ENCODE assay signal across 7 mouse cellular contexts in the genomic region with DNA sequence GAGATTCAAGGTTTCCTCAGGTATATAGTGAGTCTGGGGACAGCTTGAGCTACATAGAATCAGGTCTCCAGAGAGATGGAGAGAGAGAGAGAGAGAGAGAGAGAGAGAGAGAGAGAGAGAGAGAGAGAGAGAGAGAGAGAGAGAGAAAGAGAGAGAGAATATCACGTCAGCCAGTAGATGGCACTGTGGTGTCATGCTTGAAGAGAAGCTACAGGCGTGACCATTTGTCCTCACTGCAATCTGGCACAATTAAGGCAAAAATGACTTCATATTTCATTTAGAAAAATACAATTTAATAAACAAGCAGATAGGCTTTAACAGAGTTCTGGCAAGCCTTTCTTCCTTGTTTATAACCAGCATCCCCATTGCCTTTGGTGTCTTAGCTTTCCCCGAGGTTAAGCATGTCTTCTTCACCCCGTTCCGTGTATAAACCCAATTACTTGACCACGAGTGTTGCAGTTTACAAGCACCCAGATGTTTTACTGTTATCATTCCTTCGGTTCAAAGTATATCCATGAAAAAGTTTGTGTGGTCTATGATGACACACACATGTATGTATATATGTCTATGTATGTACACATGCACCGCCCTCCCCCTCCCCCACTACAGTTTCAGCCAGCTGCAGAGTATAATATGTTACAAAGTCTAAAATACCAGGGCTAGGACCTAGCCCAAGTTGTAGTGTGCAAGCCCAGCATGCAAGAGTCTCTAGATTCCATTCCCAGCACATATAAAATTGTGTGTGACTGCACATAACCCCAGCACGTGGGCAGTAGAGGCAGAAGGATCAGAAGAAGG. TPM values are rescaled to one million over a fixed set of nuclear protein-coding genes. Genes with fewer than 3 reads are reported as not detected.
A peak's percentile ranks its signal among the peaks of the same experiment; 100 is the strongest.
DNase-seq lines count a peak whose midpoint lies in the region; ATAC-seq lines count a peak whose summit lies in the region.

No protein-coding gene starts in this region.

- no peak overlapping the region for H3K27ac ChIP-seq in stomach, embryonic 16.5 days (ENCODE audit: low read length)

- 43% methylated on average over 9 of the region's 9 CpGs for WGBS in stomach, embryonic 16.5 days

- no peaks in the 10 kb centered on the region for H3K27me3 ChIP-seq in stomach, embryonic 16.5 days (ENCODE audit: control insufficient read depth, insufficient read depth, low read length)

- H3K4me3 ChIP-seq in stomach, embryonic 16.5 days (replicated peaks; ENCODE audit: low read length), result no peak overlapping the region

- H3K9ac ChIP-seq in stomach, embryonic 16.5 days (ENCODE audit: low read length), result no peak overlapping the region

- H3K4me1 ChIP-seq in stomach, embryonic 16.5 days (ENCODE audit: control insufficient read depth, insufficient read depth, low read length), result no peaks in the 10 kb centered on the region

- H3K4me2 ChIP-seq in stomach, embryonic 16.5 days (ENCODE audit: low read depth, low read length), result peak overlapping the region; percentile 36

- H3K36me3 ChIP-seq in stomach, embryonic 16.5 days (ENCODE audit: control insufficient read depth, insufficient read depth, low read length), result no peaks in the 10 kb centered on the region

- no peaks in the 10 kb centered on the region for H3K9me3 ChIP-seq in stomach, embryonic 16.5 days (replicated peaks; ENCODE audit: control insufficient read depth, low read length)

- peak; percentile 45 for DNase-seq in ES-CJ7 (ENCODE audit: low read depth, low spot score)
- peak; percentile 21 to 78 for DNase-seq in adrenal gland, adult (ENCODE audit: inconsistent age in 2 of 2, low spot score in 1 of 2)
- peak; percentile 80 for DNase-seq in embryo, embryonic 11 days
- DNase-seq in heart, postnatal 4 days, result peak; percentile 81
- peak; percentile 49 for DNase-seq in layer of hippocampus, adult 9-10 months (ENCODE audit: low spot score)
- peak; percentile 71 for DNase-seq in mesoderm, embryonic 11.5 days (ENCODE audit: low read depth, low spot score)

- ATAC-seq in stomach, embryonic 16.5 days (ENCODE audit: insufficient read depth, low FRiP score), result 0 out of 2 replicates have a peak, but pooled peaks have one; percentile 33

RNA-seq across cellular contexts. Expression of a gene that starts 53.8 kb away (rescaled TPM):
- 10 to 100 TPM; 84.2 to 92.8 TPM for total RNA-seq in heart, postnatal 4 days (2021)
- polyA plus RNA-seq in stomach, embryonic 16.5 days (2015; fragmentation: Nextera tagmentation; extraction: Ambion mirVana), result 37.7 TPM in 2 replicates
